Mouse (Mus musculus) hindbrain, embryonic 15.5 days (tissue): ENCODE measurements at regions not wholly inside any gene's neighbourhood (a gene's known extent, or its start where the extent isn't known, plus 50 kb on each side); places are given as distances from the start of the nearest gene placed in this dataset.

Experiments used
- ATAC-seq: fragments of 200-750 bp; cut with Nextera tagmentation; 2 replicates; pipeline ENCODE4 v1.8.0; 2017; ENCODE audit warnings: low read depth, moderate number of reproducible peaks, moderate TSS enrichment; ENCODE audit not compliant: low FRiP score
- H3K27ac ChIP-seq: fragments of 300-500 bp; sonication (generic); replicated peaks from 2 replicates; pipeline ENCODE4 v1.5.1; 2015; ENCODE audit warnings: mild to moderate bottlenecking, inconsistent platforms
- H3K27me3 ChIP-seq: fragments of 300-500 bp; sonication (generic); 2 replicates; pipeline ENCODE4 v1.6.1; 2015; ENCODE audit warnings: control low read depth, inconsistent platforms
- H3K36me3 ChIP-seq: fragments of 300-500 bp; sonication (generic); 2 replicates; pipeline ENCODE4 v1.6.1; 2015; ENCODE audit warnings: control low read depth, inconsistent platforms
- H3K4me1 ChIP-seq: fragments of 300-500 bp; sonication (generic); replicated peaks from 2 replicates; pipeline ENCODE4 v1.6.1; 2015; ENCODE audit warnings: control low read depth, inconsistent platforms
- H3K4me2 ChIP-seq: fragments of 300-500 bp; sonication (generic); 2 replicates; pipeline ENCODE4 v1.6.1; 2015; ENCODE audit warnings: moderate library complexity, mild to moderate bottlenecking, inconsistent platforms
- H3K4me3 ChIP-seq: fragments of 300-500 bp; sonication (generic); 2 replicates; pipeline ENCODE4 v1.5.1; 2015; ENCODE audit warnings: mild to moderate bottlenecking, inconsistent platforms
- H3K9ac ChIP-seq: fragments of 300-500 bp; sonication (generic); 2 replicates; pipeline ENCODE4 v1.6.1; 2015; ENCODE audit warnings: inconsistent platforms
- H3K9me3 ChIP-seq: fragments of 300-500 bp; sonication (generic); 2 replicates; pipeline ENCODE4 v1.6.1; 2016; ENCODE audit warnings: control low read depth, inconsistent platforms
- WGBS: fragments of 180-500 bp; shearing (Covaris S2); methylation state at CpG from one replicate; pipeline ENCODE4 v1.1.7; 2015; 5-methylcytosine and 5-hydroxymethylcytosine counted together

DNA sequence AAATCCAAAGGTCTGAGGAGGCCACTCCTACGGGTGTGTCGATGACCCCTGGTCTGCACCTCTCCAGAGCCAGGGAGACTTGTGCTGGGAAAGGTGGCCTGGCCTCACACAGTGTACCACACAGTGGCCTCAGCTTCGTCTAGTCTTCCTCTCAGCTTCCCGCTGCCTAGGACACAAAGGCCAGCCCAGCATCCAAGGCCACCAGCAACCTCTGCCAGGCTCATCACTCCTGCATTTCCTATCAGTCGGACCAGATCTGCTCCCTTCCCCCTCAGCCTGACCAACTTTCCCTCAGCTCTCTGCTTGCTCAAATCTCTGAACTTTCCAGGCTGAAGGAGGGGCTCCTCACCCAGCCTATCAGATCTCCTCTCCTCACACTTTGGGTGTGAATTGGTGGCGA is 213.8 kb downstream of the Rplp1 start:
- H3K36me3 ChIP-seq = no peaks in the 10 kb centered on the region

DNA sequence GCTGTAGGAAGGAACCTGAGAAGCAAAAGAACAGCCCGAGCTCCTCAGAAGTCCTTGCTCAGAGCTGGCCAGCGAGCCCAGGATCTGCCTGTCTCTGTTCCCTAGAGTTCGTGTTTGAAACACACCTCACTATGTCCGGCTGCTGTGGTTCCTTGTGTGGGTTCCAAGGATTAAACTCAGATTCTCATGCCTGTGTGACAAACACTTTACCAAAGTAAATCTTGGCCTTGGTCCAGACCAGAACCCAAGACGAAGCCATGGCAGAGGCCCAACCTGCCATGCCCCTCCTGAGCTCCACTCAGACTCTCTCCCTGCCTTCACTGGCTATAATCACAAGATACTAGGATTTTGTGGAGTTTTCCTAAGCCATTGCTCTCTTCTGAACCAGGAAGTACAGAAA is 214.7 kb downstream of the Rplp1 start:
- 79% methylated on average over 5 of the region's 5 CpGs for WGBS
- H3K9ac ChIP-seq = no peak overlapping the region
- no peak for ATAC-seq

More for the DNA sequence above, 213.8 kb downstream of the Rplp1 start:
- Histone ChIP-seq H3K4me3 (no peak overlapping the region), H3K9ac (no peak overlapping the region), H3K4me2 (no peak overlapping the region), H3K9me3 (no peaks in the 10 kb centered on the region), H3K27ac (no peak overlapping the region), H3K27me3 (peaks cover 13% of the 10 kb centered on the region), H3K4me1 (peaks cover 14% of the 10 kb centered on the region)
- no peak for ATAC-seq
- 79% methylated on average over 6 of the region's 6 CpGs for WGBS

DNA sequence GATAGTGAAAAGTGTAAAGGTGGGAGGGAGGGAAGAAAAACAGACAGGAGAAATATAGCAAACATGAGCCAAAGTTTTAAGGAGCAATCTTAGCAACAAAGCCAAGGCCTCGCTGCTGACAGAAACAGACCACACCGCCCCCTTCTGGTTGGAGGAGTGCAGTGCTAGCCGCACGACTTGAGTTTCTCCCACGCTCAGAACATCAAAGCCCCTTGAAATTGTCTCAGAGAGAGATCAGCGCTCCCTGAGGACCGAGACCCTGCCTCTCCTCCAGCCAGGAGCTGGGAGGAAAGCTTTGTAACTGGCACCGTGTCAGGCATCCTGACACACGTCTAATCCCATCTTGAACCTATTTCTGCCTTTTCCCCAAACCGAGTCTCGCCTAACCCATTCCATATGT is 216.4 kb downstream of the Rplp1 start:
- no peak for ATAC-seq
- H3K36me3 ChIP-seq = no peaks in the 10 kb centered on the region
- no peak overlapping the region for H3K4me3 ChIP-seq
- H3K27ac ChIP-seq = no peak overlapping the region
- no peak overlapping the region for H3K4me2 ChIP-seq
- peaks cover 15% of the 10 kb centered on the region for H3K27me3 ChIP-seq
- no peaks in the 10 kb centered on the region for H3K9me3 ChIP-seq
- H3K9ac ChIP-seq = no peak overlapping the region
- peaks cover 17% of the 10 kb centered on the region for H3K4me1 ChIP-seq
- WGBS = 16% methylated on average over 11 of the region's 11 CpGs

More for the DNA sequence above, 214.7 kb downstream of the Rplp1 start:
- H3K9me3 ChIP-seq = no peaks in the 10 kb centered on the region
- H3K27ac ChIP-seq = no peak overlapping the region
- H3K4me3 ChIP-seq = no peak overlapping the region
- H3K36me3 ChIP-seq = no peaks in the 10 kb centered on the region
- H3K4me1 ChIP-seq = peaks cover 21% of the 10 kb centered on the region
- no peak overlapping the region for H3K4me2 ChIP-seq
- peaks cover 12% of the 10 kb centered on the region for H3K27me3 ChIP-seq

DNA sequence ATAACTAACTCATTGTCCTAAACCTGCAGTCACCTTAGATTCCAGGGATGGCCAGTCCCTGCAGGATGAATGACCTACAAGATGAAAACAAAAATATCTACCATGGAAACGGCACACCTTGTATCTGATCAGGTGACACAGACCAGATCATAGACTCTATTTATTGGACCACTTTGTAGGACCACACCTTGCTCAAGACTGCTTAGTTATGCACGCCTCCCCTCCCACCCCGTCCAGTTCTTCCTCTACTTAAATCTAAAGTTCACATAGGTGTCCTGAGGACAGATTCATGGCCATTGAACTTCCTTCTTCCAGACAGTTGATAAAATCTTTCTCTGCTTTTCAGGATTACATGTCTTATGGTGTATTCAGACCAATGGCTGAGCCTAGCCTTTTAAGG is 217.5 kb downstream of the Rplp1 start:
- peaks cover 24% of the 10 kb centered on the region for H3K27me3 ChIP-seq
- no peak for ATAC-seq

DNA sequence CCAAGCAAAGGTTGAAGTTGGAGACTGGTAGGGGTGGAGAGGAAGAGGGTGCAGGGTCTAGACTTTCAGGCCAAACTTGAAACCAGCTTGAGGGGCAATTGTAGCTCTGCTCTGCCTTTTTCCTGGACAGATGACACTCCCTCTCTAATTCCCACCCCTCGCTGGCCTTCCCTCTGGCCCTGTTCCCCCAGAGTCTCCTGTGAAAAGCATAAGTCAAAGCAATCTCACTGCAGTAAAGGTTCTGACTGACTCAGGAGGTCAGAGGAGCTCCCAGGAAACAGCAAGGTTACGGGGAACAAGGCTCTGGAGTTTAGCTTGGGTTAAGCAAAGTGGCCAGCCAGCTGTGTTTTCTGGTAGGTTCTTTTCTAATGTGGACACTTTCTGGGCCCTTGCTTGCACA is 218.5 kb downstream of the Rplp1 start:
- 79% methylated on average over 2 of the region's 2 CpGs for WGBS
- no peaks in the 10 kb centered on the region for H3K36me3 ChIP-seq
- no peak overlapping the region for H3K9ac ChIP-seq
- H3K27me3 ChIP-seq = peaks cover 24% of the 10 kb centered on the region
- H3K27ac ChIP-seq = no peak overlapping the region
- H3K4me3 ChIP-seq = no peak overlapping the region
- H3K4me1 ChIP-seq = peaks cover 17% of the 10 kb centered on the region
- no peaks in the 10 kb centered on the region for H3K9me3 ChIP-seq
- H3K4me2 ChIP-seq = no peak overlapping the region
- ATAC-seq = no peak

More for the DNA sequence above, 217.5 kb downstream of the Rplp1 start:
- Histone ChIP-seq H3K4me2 (no peak overlapping the region), H3K9ac (no peak overlapping the region), H3K4me3 (no peak overlapping the region), H3K27ac (no peak overlapping the region), H3K9me3 (no peaks in the 10 kb centered on the region), H3K36me3 (no peaks in the 10 kb centered on the region), H3K4me1 (peaks cover 17% of the 10 kb centered on the region)
- WGBS = 94% methylated on average over 3 of the region's 3 CpGs

DNA sequence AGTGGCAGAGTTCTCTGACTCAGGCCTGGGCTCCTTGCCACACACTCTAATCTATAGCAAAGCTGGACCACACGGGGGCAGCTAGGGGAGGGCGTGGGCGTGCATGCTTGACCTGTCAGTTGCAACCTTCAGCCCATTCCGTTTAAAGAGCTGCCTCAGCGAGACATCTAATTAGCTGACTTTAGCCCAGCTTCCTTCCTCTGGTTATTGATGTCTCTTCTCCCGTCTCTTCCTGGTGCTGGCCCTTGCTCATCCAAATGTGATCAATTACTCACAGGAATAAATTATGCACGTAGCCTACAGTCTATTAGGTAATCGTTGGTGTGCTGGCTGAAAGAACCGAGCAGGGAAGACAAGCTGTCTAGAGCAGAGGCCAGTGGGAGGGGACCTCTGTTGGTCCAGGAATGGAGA is 219.0 kb downstream of the Rplp1 start:
- Histone ChIP-seq H3K9ac (no peak overlapping the region), H3K9me3 (no peaks in the 10 kb centered on the region), H3K36me3 (no peaks in the 10 kb centered on the region), H3K4me2 (no peak overlapping the region), H3K4me1 (peaks cover 17% of the 10 kb centered on the region), H3K4me3 (no peak overlapping the region), H3K27me3 (peaks cover 24% of the 10 kb centered on the region), H3K27ac (no peak overlapping the region)
- ATAC-seq = no peak
- WGBS = 13% methylated on average over 9 of the region's 9 CpGs

DNA sequence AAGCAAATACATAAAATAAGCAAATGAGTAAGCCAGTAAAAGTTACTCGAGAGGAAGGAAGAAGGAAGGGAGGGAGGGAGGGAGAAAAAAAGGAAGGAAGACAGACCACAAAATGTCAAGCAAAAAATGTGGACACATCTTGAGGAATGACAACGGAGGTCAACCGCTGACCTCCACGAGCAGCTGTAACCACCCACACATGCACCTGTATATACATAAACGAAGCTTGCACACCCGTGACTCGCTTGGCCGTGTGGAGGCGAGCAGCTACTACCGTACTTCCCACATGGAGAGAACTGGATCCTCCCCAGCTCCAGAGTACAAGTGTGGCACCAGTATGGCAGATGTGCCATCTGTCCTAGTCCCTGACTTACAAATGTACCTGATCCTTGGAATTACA is 220.1 kb downstream of the Rplp1 start:
- Histone ChIP-seq H3K9me3 (no peaks in the 10 kb centered on the region), H3K9ac (no peak overlapping the region), H3K4me2 (no peak overlapping the region), H3K4me3 (no peak overlapping the region), H3K4me1 (peaks cover 17% of the 10 kb centered on the region), H3K27ac (no peak overlapping the region), H3K36me3 (no peaks in the 10 kb centered on the region), H3K27me3 (peaks cover 20% of the 10 kb centered on the region)
- no peak for ATAC-seq
- 88% methylated on average over 10 of the region's 10 CpGs for WGBS

DNA sequence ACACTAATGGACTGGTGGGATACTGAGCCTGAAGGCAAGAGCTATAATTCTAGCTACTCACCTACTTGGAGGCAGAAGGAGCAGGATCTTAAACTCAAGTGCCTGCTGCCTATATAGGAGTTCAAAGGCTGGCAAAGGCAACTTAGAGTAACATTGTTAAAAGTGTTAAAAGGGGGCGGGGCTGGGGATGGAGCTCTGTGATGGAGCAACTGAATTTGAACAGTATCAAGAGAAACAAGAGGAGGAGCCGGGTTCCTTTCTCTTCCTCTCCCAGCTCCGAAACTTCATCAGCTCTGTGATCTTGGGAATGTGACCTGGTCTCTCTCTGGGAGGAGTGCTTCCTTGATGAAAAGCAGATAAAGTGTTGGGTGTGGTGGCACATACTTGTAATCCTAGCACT is 223.6 kb downstream of the Rplp1 start:
- Histone ChIP-seq H3K27ac (no peak overlapping the region), H3K4me3 (no peak overlapping the region), H3K4me1 (peaks cover 9% of the 10 kb centered on the region), H3K27me3 (peaks cover 13% of the 10 kb centered on the region; the same call in 1 of the 2 replicates), H3K9me3 (no peaks in the 10 kb centered on the region), H3K4me2 (no peak overlapping the region), H3K36me3 (no peaks in the 10 kb centered on the region), H3K9ac (no peak overlapping the region)
- ATAC-seq = no peak
- 89% methylated on average over 3 of the region's 3 CpGs for WGBS

DNA sequence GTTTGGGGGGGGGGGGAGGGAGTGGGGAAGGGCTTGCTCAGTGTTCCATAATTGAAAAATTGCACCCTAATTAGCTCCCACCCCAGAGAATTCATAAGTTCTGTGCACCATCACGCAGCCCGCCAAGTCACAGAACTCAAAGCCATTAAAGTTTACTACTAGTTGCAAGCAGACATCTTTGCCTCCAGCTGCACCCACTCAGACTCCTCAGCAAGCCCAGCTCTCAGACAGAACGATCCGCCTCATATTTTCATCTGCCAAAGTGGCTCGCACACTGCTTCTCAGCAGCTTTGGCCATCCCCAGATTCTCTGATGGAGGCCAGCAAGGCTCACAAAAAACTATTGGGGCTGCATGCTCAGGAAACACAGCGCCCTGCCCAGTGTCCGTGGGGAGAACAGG is 224.4 kb downstream of the Rplp1 start:
- Histone ChIP-seq H3K4me2 (no peak overlapping the region), H3K9ac (no peak overlapping the region), H3K9me3 (no peaks in the 10 kb centered on the region), H3K27ac (no peak overlapping the region), H3K4me3 (no peak overlapping the region), H3K4me1 (peaks cover under 1% of the 10 kb centered on the region), H3K27me3 (peaks cover 13% of the 10 kb centered on the region; the same call in 1 of the 2 replicates), H3K36me3 (no peaks in the 10 kb centered on the region)
- ATAC-seq = no peak
- 78% methylated on average over 7 of the region's 7 CpGs for WGBS

DNA sequence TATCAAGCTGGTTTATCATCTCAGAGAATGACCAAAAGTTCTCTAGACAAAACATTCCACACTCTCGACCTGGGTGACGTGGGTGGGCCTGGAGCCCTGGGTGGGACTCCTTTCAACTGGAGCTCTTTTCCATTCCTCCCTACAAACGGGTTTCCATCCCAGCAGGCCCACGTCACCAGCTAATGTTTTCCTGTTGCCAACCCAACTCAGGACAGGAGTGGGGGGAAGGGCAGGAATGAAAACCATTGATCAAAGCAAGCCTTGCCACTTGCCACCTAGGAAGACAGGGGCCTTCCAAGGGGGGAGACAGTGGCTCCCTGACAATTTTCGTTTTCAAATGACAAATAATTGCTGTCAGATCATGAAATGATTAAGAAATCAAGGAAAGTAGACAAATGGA is 224.8 kb downstream of the Rplp1 start:
- H3K36me3 ChIP-seq = no peaks in the 10 kb centered on the region
- no peak overlapping the region for H3K4me3 ChIP-seq
- no peak overlapping the region for H3K4me2 ChIP-seq
- ATAC-seq = no peak
- no peak overlapping the region for H3K27ac ChIP-seq
- H3K9ac ChIP-seq = no peak overlapping the region
- H3K27me3 ChIP-seq = peaks cover 13% of the 10 kb centered on the region; the same call in 1 of the 2 replicates
- WGBS = 30% methylated on average over 5 of the region's 5 CpGs
- H3K4me1 ChIP-seq = no peaks in the 10 kb centered on the region
- H3K9me3 ChIP-seq = no peaks in the 10 kb centered on the region

DNA sequence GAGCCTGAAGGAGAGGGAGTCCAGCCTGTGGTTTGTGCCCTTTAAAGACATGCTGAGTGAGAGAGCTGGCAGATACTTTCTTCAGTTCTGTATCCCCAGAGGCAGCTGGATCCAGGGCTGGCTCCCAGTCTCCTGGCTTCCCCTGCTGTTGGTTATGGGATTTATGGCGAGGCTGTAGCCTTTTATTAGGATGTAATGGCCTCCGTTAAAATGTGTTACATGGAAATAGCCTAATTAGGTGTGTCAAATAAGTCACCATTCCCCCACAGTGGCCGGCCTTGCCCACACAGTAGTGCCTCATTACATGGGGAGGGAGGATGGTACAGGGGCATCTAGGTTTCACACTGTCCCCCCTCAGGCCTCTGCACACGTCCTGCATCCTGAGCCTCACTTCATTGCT is 230.8 kb downstream of the Rplp1 start:
- WGBS = 51% methylated on average over 4 of the region's 4 CpGs
- no peak for ATAC-seq

DNA sequence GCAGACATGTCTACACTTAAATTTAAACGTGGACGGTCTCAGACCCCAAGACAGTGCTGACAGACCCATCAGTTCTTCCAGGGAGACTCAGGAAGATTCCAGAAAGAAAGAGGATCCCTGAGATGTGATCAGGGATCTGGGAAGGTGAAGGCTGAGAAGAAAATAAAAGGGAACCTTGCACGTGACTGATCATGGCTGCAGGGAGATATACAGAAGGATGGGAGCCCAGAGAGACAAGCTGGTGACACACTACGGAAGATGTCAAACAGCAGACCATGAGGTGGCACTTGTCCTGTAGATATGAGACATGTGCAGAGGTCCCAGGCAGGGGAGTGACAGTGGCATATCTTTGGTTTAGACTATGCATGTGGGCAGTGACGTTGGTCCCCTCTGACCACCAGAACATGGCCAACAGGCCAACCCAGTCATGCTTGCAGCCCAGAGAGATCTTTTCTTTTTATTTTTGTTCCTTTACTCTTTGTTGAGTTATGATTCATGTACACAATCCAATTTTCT is 231.5 kb downstream of the Rplp1 start:
- no peaks in the 10 kb centered on the region for H3K36me3 ChIP-seq
- no peak overlapping the region for H3K4me2 ChIP-seq
- H3K9me3 ChIP-seq = no peaks in the 10 kb centered on the region
- no peak overlapping the region for H3K9ac ChIP-seq
- no peaks in the 10 kb centered on the region for H3K27me3 ChIP-seq
- H3K4me1 ChIP-seq = peaks cover 6% of the 10 kb centered on the region; the same call in 1 of the 2 replicates
- H3K4me3 ChIP-seq = no peak overlapping the region
- 92% methylated on average over 5 of the region's 5 CpGs for WGBS
- no peak for ATAC-seq
- no peak overlapping the region for H3K27ac ChIP-seq

More for the DNA sequence above, 230.8 kb downstream of the Rplp1 start:
- Histone ChIP-seq H3K9me3 (no peaks in the 10 kb centered on the region), H3K9ac (no peak overlapping the region), H3K27me3 (no peaks in the 10 kb centered on the region), H3K4me2 (no peak overlapping the region), H3K36me3 (no peaks in the 10 kb centered on the region), H3K27ac (no peak overlapping the region), H3K4me3 (no peak overlapping the region), H3K4me1 (peaks cover 6% of the 10 kb centered on the region; the same call in 1 of the 2 replicates)

DNA sequence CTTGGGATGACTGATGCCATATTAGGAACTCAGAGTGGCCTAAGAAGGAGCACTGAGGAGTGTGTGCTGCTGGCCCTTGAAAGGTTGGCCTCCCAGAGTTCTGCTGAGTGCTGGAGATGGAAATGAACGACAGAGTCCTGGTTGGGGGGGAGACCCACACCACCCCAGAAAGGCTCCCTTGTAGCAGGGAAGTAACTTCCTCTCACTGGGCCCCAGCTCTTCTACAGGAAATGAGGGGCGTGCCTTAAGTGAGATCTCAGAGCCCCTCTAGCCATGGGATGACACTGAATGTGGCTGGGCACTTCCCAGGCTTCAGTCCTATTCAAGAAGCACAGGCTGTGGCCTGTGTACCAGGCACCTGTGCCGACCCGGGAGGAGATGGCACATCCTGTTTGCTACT is 232.0 kb downstream of the Rplp1 start:
- no peaks in the 10 kb centered on the region for H3K9me3 ChIP-seq
- no peak overlapping the region for H3K27ac ChIP-seq
- no peaks in the 10 kb centered on the region for H3K27me3 ChIP-seq
- H3K4me3 ChIP-seq = no peak overlapping the region
- no peak overlapping the region for H3K9ac ChIP-seq
- WGBS = 86% methylated on average over 4 of the region's 4 CpGs
- no peak for ATAC-seq
- no peak overlapping the region for H3K4me2 ChIP-seq
- peaks cover 6% of the 10 kb centered on the region; the same call in 1 of the 2 replicates for H3K4me1 ChIP-seq
- H3K36me3 ChIP-seq = no peaks in the 10 kb centered on the region
